Mouse (Mus musculus): ENCODE data around the gene Smurf2. TPM values are rescaled to one million over a fixed set of nuclear protein-coding genes. Genes with fewer than 3 reads are reported as not detected.

Smurf2 gene
- polyA plus RNA-seq, 1 experiment from 2014 or later: 13.3 TPM

DNA sequence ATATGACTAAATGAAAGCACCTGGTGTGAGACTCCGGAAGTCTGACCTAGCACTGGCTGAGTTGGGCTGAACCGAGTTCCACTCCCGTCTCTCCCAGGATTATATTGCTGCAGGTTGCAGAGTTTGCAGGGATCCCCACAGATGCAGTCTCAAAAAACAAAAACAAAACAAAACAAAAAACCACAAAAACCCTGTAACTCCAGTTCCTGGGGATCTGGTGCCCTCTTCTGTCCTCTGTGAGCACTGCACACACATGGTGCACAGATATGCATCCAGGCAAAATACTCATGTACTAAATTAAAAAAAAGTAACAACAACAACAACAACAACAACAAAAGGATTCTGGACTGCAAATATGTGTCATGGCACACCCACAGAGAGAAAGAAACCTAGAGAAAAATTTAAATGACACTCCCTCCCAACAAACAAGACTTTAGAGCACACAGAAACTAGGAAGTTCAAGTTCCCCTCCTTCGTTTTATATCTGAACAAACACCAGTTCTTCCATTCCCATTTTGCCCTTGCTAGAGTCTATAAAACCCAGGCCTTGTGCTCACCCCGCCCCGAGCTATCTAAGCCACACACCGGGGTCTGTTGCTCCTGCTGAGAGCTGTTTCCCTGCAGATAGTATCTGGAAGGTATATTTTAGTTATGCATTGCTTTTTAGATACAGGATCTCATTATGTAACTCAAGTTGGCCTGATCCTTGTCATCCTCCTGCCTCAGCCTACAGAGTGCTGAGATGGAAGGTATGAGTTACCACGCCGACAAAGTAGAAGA is 150.1 kb downstream of the Smurf2 start:
- no peaks in the 10 kb centered on the region for H3K9me3 ChIP-seq (replicated peaks; ENCODE audit: control insufficient read depth, low read length)
- no peaks in the 10 kb centered on the region for H3K27me3 ChIP-seq (ENCODE audit: control insufficient read depth, insufficient read depth, low read length)
- peaks cover 65% of the 10 kb centered on the region for H3K36me3 ChIP-seq (ENCODE audit: control insufficient read depth, insufficient read depth, low read length)
- H3K9ac ChIP-seq (ENCODE audit: low read depth, low read length): no peak overlapping the region
- ATAC-seq (replicated peaks; ENCODE audit: insufficient number of reproducible peaks, low FRiP score, low TSS enrichment): no peak
- 92% methylated on average over 9 of the region's 9 CpGs for WGBS (ENCODE audit: insufficient replicate concordance)
- H3K4me2 ChIP-seq: no peak overlapping the region
- H3K4me1 ChIP-seq (ENCODE audit: control insufficient read depth, insufficient read depth, low read length): no peaks in the 10 kb centered on the region
- no peak overlapping the region for H3K4me3 ChIP-seq (ENCODE audit: low read depth, low read length)
- H3K27ac ChIP-seq (ENCODE audit: low read depth, low read length): no peak overlapping the region

Small RNA genes within 50 kb of the gene (microRNA-seq; reads per million reads assigned to microRNA genes)
- gene Gm25994 (ENCODE audit: borderline number of aligned reads): 0.34 reads per million
- gene Gm27322 (ENCODE audit: borderline number of aligned reads): 0.20 reads per million
- gene Mir3064 (ENCODE audit: borderline number of aligned reads): 11.9 reads per million, percentile 46 among the genes with 10 or more reads in this experiment

Other genes with a start within 250 kb of the Smurf2 start
- gene Pecam1, start 170.1 kb downstream of the Smurf2 start, polyA plus RNA-seq (2014; fragmentation: Nextera tagmentation; extraction: Ambion mirVana): 52.0 and 61.8 TPM in 2 replicates
- 1.2 TPM in 2 replicates for gene Milr1, start 169.5 kb downstream of the Smurf2 start, polyA plus RNA-seq (2014; fragmentation: Nextera tagmentation; extraction: Ambion mirVana)
- gene Polg2, start 141.2 kb downstream of the Smurf2 start, polyA plus RNA-seq (2014; fragmentation: Nextera tagmentation; extraction: Ambion mirVana): 7.5 and 9.3 TPM in 2 replicates
- 277 and 291 TPM in 2 replicates for gene Ddx5, start 131.5 kb downstream of the Smurf2 start, polyA plus RNA-seq (2014; fragmentation: Nextera tagmentation; extraction: Ambion mirVana)
- gene Cep95, start 131.5 kb downstream of the Smurf2 start, polyA plus RNA-seq (2014; fragmentation: Nextera tagmentation; extraction: Ambion mirVana): 15.6 and 17.0 TPM in 2 replicates
- 342 and 382 TPM in 2 replicates for gene Kpna2, start 78.8 kb upstream of the Smurf2 start, polyA plus RNA-seq (2014; fragmentation: Nextera tagmentation; extraction: Ambion mirVana)
- 1.7 and 2.8 TPM in 2 replicates for gene 1810010H24Rik, start 105.0 kb upstream of the Smurf2 start, polyA plus RNA-seq (2014; fragmentation: Nextera tagmentation; extraction: Ambion mirVana)
- 21.2 and 26.5 TPM in 2 replicates for gene Bptf, start 211.4 kb upstream of the Smurf2 start, polyA plus RNA-seq (2014; fragmentation: Nextera tagmentation; extraction: Ambion mirVana)

All from heart, embryonic 11.5 days (tissue).